Mouse (Mus musculus) kidney, adult 2 months (tissue): ENCODE measurements around the gene Klf8. TPM values are rescaled to one million over a fixed set of nuclear protein-coding genes. Genes with fewer than 3 reads are reported as not detected.

ENCODE experiments used
- DNase-seq: peaks from one replicate; pipeline ENCODE4 v3.0.0; 2021
- H3K27ac ChIP-seq: fragments of 200-500 bp; 2 replicates; pipeline ENCODE4 v1.5.1; 2012; ENCODE audit warnings: low read depth, low read length, control low read depth, inconsistent platforms; ENCODE audit not compliant: insufficient read depth
- H3K27me3 ChIP-seq: fragments of 200-500 bp; replicated peaks from 2 replicates; pipeline ENCODE4 v1.6.1; 2012; ENCODE audit warnings: mild to moderate bottlenecking, moderate library complexity, low read length, inconsistent platforms; ENCODE audit not compliant: control insufficient read depth, insufficient read depth
- H3K36me3 ChIP-seq: fragments of 200-500 bp; 2 replicates; pipeline ENCODE4 v1.6.1; 2012; ENCODE audit warnings: mild to moderate bottlenecking, moderate library complexity, low read length, inconsistent platforms; ENCODE audit not compliant: control insufficient read depth, insufficient read depth
- H3K4me1 ChIP-seq: fragments of 200-500 bp; 2 replicates; pipeline ENCODE4 v1.6.1; 2011; ENCODE audit warnings: low read length; ENCODE audit not compliant: control insufficient read depth, insufficient read depth
- H3K4me3 ChIP-seq: fragments of 200-500 bp; 2 replicates; pipeline ENCODE4 v1.5.1; 2011; ENCODE audit warnings: mild to moderate bottlenecking, low read depth, low read length, control low read depth; ENCODE audit not compliant: insufficient read depth
- CTCF ChIP-seq: fragments of 200-500 bp; conservative IDR thresholded peaks from 2 replicates; pipeline ENCODE4 v1.5.1; 2011; ENCODE audit warnings: low read depth, mild to moderate bottlenecking, control low read depth, low read length, moderate library complexity, mixed read lengths; ENCODE audit not compliant: insufficient read depth, insufficient read length
- POLR2A ChIP-seq: fragments of 200-500 bp; IDR thresholded peaks from one replicate; pipeline ENCODE4 v1.6.1; 2011; ENCODE audit warnings: low read depth, low read length, control low read depth
- WGBS: fragments of 180-500 bp; shearing (Covaris S2); methylation state at CpG from one replicate; pipeline ENCODE4 v1.1.7; 2018; 5-methylcytosine and 5-hydroxymethylcytosine counted together
- polyA plus RNA-seq: library from polyadenylated mRNA; depleted of rRNA; stranded (reverse); fragments of >200 nt; gene quantifications from 2 replicates; pipeline ENCODE4 v1.2.3, GENCODE M21; 2012; rRNA removed

The Klf8 gene
- polyA plus RNA-seq, 1 experiment, result 0.33 TPM

DNA sequence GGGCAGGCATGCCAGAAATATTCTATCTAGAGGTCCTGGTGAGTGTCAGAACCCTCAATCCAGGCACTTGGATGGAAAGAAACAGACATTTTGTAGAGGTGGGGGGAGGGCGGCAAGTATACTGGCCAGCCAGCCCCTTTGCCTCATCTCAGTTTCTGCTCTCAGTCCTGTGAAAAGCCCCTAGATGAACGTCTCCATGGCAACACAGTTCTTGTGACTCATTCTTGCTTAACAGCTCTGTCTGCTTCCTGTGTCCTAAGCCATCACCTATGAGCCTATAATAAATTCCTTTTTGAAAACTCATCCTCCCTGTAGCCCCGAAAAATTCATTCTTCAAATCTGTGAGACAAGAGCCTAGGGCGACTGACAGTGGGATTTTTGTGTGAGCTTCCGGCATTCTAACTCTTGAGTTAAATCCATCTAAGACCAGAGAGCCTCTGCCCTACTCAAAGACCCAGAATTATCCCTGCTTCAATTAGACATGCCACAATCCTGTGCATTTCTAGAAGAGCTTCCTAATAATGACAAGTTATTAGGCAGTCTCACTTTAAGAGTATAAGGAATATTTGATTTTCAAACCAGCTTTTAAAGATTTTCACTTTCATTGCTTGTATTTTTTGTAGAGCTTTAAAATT lies 196.5 kb downstream of the Klf8 start:
- H3K4me1 ChIP-seq, result no peaks in the 10 kb centered on the region
- WGBS, result 46% methylated on average over 5 of the region's 5 CpGs
- H3K27ac ChIP-seq, result no peak overlapping the region
- H3K4me3 ChIP-seq, result no peak overlapping the region
- no peaks in the 10 kb centered on the region for H3K27me3 ChIP-seq
- DNase-seq, result no peak
- no peaks in the 10 kb centered on the region for H3K36me3 ChIP-seq
- no peak for TF ChIP-seq CTCF

DNA sequence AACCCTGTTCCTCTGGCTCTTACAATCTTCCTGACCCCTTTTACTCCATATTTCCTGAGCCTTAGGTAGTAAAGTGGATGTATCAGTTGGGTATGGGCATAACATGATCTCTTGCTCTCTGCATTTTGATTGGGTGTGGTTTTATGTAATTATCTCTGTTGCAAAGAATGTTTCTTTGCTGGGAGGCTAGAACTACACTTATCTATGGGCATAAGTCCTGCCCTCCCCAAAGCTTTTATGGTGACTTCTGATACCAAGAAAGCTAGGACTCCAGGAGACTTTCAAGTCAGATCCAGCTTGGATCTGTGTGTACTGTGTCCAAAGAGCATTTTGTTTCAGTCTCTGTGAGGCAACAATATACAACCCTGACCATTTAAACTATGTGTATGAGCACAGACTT lies 202.3 kb downstream of the Klf8 start:
- H3K4me3 ChIP-seq, result no peak overlapping the region
- H3K36me3 ChIP-seq, result no peaks in the 10 kb centered on the region
- no peaks in the 10 kb centered on the region for H3K27me3 ChIP-seq
- no peaks in the 10 kb centered on the region for H3K4me1 ChIP-seq
- TF ChIP-seq POLR2A (no peak), CTCF (no peak)
- no peak for DNase-seq
- no peak overlapping the region for H3K27ac ChIP-seq

DNA sequence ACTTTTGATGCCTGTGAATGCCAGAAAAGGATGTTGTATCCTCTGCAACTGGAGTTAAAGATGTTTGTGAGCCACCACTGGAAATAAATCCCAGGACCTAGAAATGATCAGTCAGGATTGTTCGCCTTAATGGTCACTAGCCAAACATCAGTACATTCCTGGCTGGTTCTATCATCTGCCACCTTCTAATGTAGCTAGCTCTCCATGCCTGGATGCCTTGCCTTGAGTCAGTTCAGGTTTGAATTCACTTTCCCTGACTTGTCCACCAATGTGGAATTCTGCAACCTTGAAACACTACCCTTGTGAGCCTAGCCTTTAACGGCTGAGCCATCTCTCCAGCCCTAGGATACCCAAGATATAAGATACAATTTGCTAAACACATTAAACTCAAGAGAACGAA lies 202.8 kb downstream of the Klf8 start:
- Histone ChIP-seq H3K36me3 (no peaks in the 10 kb centered on the region), H3K4me1 (no peaks in the 10 kb centered on the region), H3K27ac (no peak overlapping the region), H3K4me3 (no peak overlapping the region), H3K27me3 (no peaks in the 10 kb centered on the region)
- TF ChIP-seq CTCF (no peak), POLR2A (no peak)
- 92% methylated on average over 3 of the region's 3 CpGs for WGBS
- DNase-seq, result no peak

Other genes starting within 250 kb of the Klf8 start
- gene Usp51, start 231.0 kb upstream of the Klf8 start, polyA plus RNA-seq, result not detected in 2 replicates
- 6.0 and 7.7 TPM in 2 replicates for gene Mageh1, start 199.9 kb upstream of the Klf8 start, polyA plus RNA-seq
- not detected in 2 replicates for gene Foxr2, start 118.7 kb upstream of the Klf8 start, polyA plus RNA-seq
- gene Rragb, start 97.5 kb upstream of the Klf8 start, polyA plus RNA-seq, result 2.6 and 3.5 TPM in 2 replicates